Mouse (Mus musculus) brain, embryonic 14.5 days (tissue): ENCODE results near the gene Krtap9-3.
"Not testable (repeated sequence)": the region's sequence is repeated elsewhere in the genome, so short reads cannot be mapped to it uniquely, and the experiment has no call there.

ENCODE experiments used
- CTCF ChIP-seq: fragments of 200-500 bp; IDR thresholded peaks from 2 replicates; pipeline ENCODE4 v1.5.1; 2012; ENCODE audit warnings: inconsistent platforms, mild to moderate bottlenecking, moderate library complexity, borderline replicate concordance; ENCODE audit not compliant: insufficient read depth, insufficient read length; ENCODE audit errors: extremely low read depth
- POLR2A ChIP-seq: fragments of 200-500 bp; IDR thresholded peaks from 2 replicates; pipeline ENCODE4 v1.6.1; 2012; ENCODE audit warnings: mild to moderate bottlenecking, inconsistent platforms, borderline replicate concordance; ENCODE audit not compliant: poor library complexity, insufficient read depth, insufficient read length, severe bottlenecking; ENCODE audit errors: extremely low read depth

DNA sequence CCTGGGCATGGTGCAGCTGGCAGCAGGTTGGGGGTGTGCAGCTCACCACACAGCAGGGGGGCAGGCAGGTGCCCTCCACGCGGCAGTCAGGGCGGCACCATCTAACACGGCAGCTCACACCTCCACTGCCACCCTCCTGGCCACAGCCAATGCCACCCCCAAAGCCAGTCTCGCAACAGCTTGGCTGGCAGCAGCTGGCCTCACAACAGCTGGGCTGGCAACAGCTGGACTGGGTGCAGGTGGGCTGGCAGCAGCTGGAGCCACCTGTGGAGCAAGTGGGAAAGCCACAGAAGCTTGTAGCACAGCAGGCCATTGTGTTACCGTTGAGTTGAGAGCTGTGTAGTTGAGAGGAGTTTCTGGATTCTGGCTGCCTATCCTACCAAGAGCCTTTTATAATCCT, at the start of gene Krtap9-3:
- TF ChIP-seq POLR2A, CTCF: not testable (repeated sequence)
